Mouse (Mus musculus) hindbrain, embryonic 16.5 days (tissue): ENCODE results near the gene Primpol. TPM values are rescaled to one million over a fixed set of nuclear protein-coding genes. Genes with fewer than 3 reads are reported as not detected.

Experiments used
- ATAC-seq: fragments of 200-750 bp; cut with Nextera tagmentation; 2 replicates; pipeline ENCODE4 v1.8.0; 2017; ENCODE audit warnings: moderate TSS enrichment, moderate library complexity
- H3K27ac ChIP-seq: fragments of 300-500 bp; sonication (generic); 2 replicates; pipeline ENCODE4 v1.5.1; 2014; ENCODE audit warnings: low read depth, mild to moderate bottlenecking, control low read depth, low read length, moderate library complexity
- H3K27me3 ChIP-seq: fragments of 300-500 bp; sonication (generic); replicated peaks from 2 replicates; pipeline ENCODE4 v1.6.1; 2014; ENCODE audit warnings: low read length; ENCODE audit not compliant: control insufficient read depth, insufficient read depth
- H3K36me3 ChIP-seq: fragments of 300-500 bp; sonication (generic); 2 replicates; pipeline ENCODE4 v1.6.1; 2014; ENCODE audit warnings: mild to moderate bottlenecking, low read length, moderate library complexity, mixed read lengths; ENCODE audit not compliant: control insufficient read depth, insufficient read depth
- H3K4me1 ChIP-seq: fragments of 300-500 bp; sonication (generic); 2 replicates; pipeline ENCODE4 v1.6.1; 2014; ENCODE audit warnings: low read depth, low read length; ENCODE audit not compliant: control insufficient read depth, insufficient read depth
- H3K4me2 ChIP-seq: fragments of 300-500 bp; sonication (generic); 2 replicates; pipeline ENCODE4 v1.6.1; 2014; ENCODE audit warnings: mild to moderate bottlenecking, low read length, control low read depth, moderate library complexity
- H3K4me3 ChIP-seq: fragments of 300-500 bp; sonication (generic); 2 replicates; pipeline ENCODE4 v1.5.1; 2014; ENCODE audit warnings: mild to moderate bottlenecking, low read length, control low read depth, moderate library complexity
- H3K9ac ChIP-seq: fragments of 300-500 bp; sonication (generic); 2 replicates; pipeline ENCODE4 v1.6.1; 2014; ENCODE audit warnings: low read depth, mild to moderate bottlenecking, control low read depth, low read length, moderate library complexity
- H3K9me3 ChIP-seq: fragments of 300-500 bp; sonication (generic); 2 replicates; pipeline ENCODE4 v1.6.1; 2014; ENCODE audit warnings: mild to moderate bottlenecking, low read length, moderate library complexity; ENCODE audit not compliant: control insufficient read depth
- whole genome bisulfite sequencing: fragments of 180-500 bp; shearing (Covaris S2); extraction: QIAGEN DNeasy Blood & Tissue Kit; methylation state at CpG from one replicate; pipeline ENCODE4 v1.1.7; 2014; 5-methylcytosine and 5-hydroxymethylcytosine counted together
- polyA plus RNA-seq: library from polyadenylated mRNA; unstranded; fragments of >200 nt; fragmentation: Nextera tagmentation; extraction: Ambion mirVana; gene quantifications from 2 replicates; pipeline ENCODE4 v1.2.1, GENCODE M21; 2015

Primpol gene
- polyA plus RNA-seq, result 6.5 and 9.3 TPM in 2 replicates

GRCm38 (mm10) chr8:46616879-46617689 is at the start of gene Primpol, which contains the start of gene Casp3:
Primpol (minus strand) TSS chr8:46617212.
Casp3 (plus strand) TSS chr8:46617291.
- Histone ChIP-seq H3K36me3 (no peaks in the 10 kb centered on the region), H3K27ac (peak within 1 kb of the TSS; percentile 95), H3K4me3 (peak within 1 kb of the TSS; percentile 89), H3K4me1 (peaks cover 11% of the 10 kb centered on the region), H3K4me2 (peak within 1 kb of the TSS; percentile 89), H3K9me3 (no peaks in the 10 kb centered on the region), H3K27me3 (no peaks in the 10 kb centered on the region), H3K9ac (peak within 1 kb of the TSS; percentile 92)
- under 1% methylated on average over 48 of the region's 54 CpGs for WGBS
- peak; percentile 98 for ATAC-seq

DNA sequence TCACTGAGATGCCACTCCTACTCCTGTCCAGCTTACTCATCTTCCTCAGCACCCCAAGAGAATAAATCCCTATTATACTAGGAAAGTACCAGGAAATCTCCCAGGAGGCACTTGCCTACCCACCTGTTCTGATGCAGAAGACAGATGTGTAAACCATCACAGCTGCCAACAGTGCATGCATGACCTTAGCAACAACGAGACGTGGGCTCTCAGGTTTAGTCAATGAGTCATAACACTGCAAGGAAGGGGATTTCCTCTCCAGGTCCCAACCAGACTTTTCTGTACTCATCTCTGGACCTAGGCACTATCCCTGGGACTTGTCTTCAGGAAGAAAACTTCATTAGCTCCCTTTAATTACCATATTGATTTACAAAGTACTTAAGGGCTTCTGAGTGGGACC is 38.9 kb upstream of the Primpol start:
- no peak overlapping the region for H3K9ac ChIP-seq
- no peaks in the 10 kb centered on the region for H3K27me3 ChIP-seq
- ATAC-seq, result no peak
- no peak overlapping the region for H3K4me2 ChIP-seq
- H3K9me3 ChIP-seq, result no peaks in the 10 kb centered on the region
- H3K27ac ChIP-seq, result no peak overlapping the region
- 85% methylated on average over 2 of the region's 2 CpGs for WGBS
- H3K36me3 ChIP-seq, result no peaks in the 10 kb centered on the region
- H3K4me1 ChIP-seq, result no peaks in the 10 kb centered on the region
- H3K4me3 ChIP-seq, result no peak overlapping the region

GRCm38 (mm10) chr8:46651872-46652271 is 34.9 kb upstream of the Primpol start:
- ATAC-seq, result peak; percentile 54; the same call in 1 of the 2 replicates
- Histone ChIP-seq H3K27ac (no peak overlapping the region), H3K4me3 (no peak overlapping the region), H3K27me3 (no peaks in the 10 kb centered on the region), H3K9me3 (no peaks in the 10 kb centered on the region), H3K4me2 (no peak overlapping the region), H3K4me1 (no peaks in the 10 kb centered on the region), H3K36me3 (no peaks in the 10 kb centered on the region), H3K9ac (no peak overlapping the region)
- WGBS, result 79% methylated on average over 9 of the region's 9 CpGs

GRCm38 (mm10) chr8:46648421-46648820 is 31.4 kb upstream of the Primpol start:
- no peak overlapping the region for H3K4me3 ChIP-seq
- no peak overlapping the region for H3K9ac ChIP-seq
- ATAC-seq, result no peak
- H3K9me3 ChIP-seq, result no peaks in the 10 kb centered on the region
- H3K36me3 ChIP-seq, result no peaks in the 10 kb centered on the region
- H3K27me3 ChIP-seq, result no peaks in the 10 kb centered on the region
- no peak overlapping the region for H3K27ac ChIP-seq
- 90% methylated on average over 4 of the region's 4 CpGs for WGBS
- H3K4me2 ChIP-seq, result no peak overlapping the region
- no peaks in the 10 kb centered on the region for H3K4me1 ChIP-seq

DNA sequence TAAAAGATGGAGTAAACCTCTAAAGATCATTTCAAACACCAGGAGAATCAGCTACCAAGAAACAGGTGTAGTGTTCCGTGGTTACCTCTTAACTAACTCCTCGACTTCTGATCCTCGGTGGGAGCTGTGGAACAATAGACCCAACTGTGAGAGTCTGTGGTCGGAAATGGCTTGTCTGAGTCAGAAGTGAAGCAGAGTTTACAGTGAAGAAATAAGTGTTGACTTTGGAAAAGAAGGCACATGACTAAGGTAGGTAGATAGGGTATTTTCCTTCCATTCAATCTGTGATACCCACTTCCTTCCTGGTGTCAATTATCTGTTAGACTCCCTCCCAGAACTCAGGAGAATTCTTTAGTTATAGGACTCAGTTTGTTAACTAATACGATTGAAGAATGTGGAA is 24.3 kb upstream of the Primpol start:
- Histone ChIP-seq H3K4me2 (no peak overlapping the region), H3K27ac (no peak overlapping the region), H3K4me1 (no peaks in the 10 kb centered on the region), H3K9me3 (no peaks in the 10 kb centered on the region), H3K9ac (no peak overlapping the region), H3K36me3 (peaks cover 9% of the 10 kb centered on the region; the same call in 1 of the 2 replicates), H3K4me3 (no peak overlapping the region), H3K27me3 (no peaks in the 10 kb centered on the region)
- WGBS, result 90% methylated on average over 5 of the region's 5 CpGs
- no peak for ATAC-seq

DNA sequence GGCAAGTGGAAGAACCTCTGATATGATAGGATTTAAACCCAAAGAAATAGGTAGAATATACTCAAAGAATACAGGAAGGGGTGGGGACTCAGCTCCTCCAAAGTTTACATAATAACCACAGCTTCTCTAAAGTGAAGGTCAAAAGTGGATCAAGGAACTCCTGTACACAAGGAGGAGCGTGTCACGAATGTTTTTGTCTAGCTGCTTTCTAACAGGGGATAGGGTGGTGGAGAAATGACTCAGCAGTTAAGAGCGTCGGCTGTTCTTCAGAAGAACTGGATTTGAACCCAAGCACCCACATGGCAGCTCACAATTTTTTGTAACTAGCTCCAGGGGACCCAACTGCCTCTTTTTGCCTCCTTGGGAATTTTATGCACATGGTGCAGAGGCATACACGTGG is 22.8 kb upstream of the Primpol start:
- no peak overlapping the region for H3K9ac ChIP-seq
- 85% methylated on average over 5 of the region's 5 CpGs for WGBS
- H3K27ac ChIP-seq, result no peak overlapping the region
- H3K36me3 ChIP-seq, result peaks cover 23% of the 10 kb centered on the region
- H3K4me2 ChIP-seq, result no peak overlapping the region
- ATAC-seq, result no peak
- H3K4me3 ChIP-seq, result no peak overlapping the region
- no peaks in the 10 kb centered on the region for H3K27me3 ChIP-seq
- H3K4me1 ChIP-seq, result no peaks in the 10 kb centered on the region
- no peaks in the 10 kb centered on the region for H3K9me3 ChIP-seq

- no peak overlapping the region for H3K4me3 ChIP-seq
- peak overlapping the region; percentile 19; the same call in 1 of the 2 replicates for H3K4me2 ChIP-seq
- H3K36me3 ChIP-seq, result peaks cover 24% of the 10 kb centered on the region
- H3K9ac ChIP-seq, result no peak overlapping the region
- H3K27me3 ChIP-seq, result no peaks in the 10 kb centered on the region
- peak; percentile 93 for ATAC-seq
- H3K27ac ChIP-seq, result 0 out of 2 replicates have a peak overlapping the region, but pooled peaks have one; percentile 23
- WGBS, result 35% methylated on average over 6 of the region's 6 CpGs
- no peaks in the 10 kb centered on the region for H3K4me1 ChIP-seq
- H3K9me3 ChIP-seq, result no peaks in the 10 kb centered on the region
Observed at GRCm38 (mm10) chr8:46639010-46639571, 22.1 kb upstream of the Primpol start.

- Histone ChIP-seq H3K9ac (no peak overlapping the region), H3K36me3 (peaks cover 36% of the 10 kb centered on the region), H3K27me3 (no peaks in the 10 kb centered on the region), H3K4me1 (no peaks in the 10 kb centered on the region), H3K4me3 (no peak overlapping the region), H3K9me3 (no peaks in the 10 kb centered on the region), H3K4me2 (no peak overlapping the region), H3K27ac (no peak overlapping the region)
- WGBS, result 95% methylated on average over 4 of the region's 4 CpGs
- ATAC-seq, result no peak
Observed at GRCm38 (mm10) chr8:46630932-46631331, 13.9 kb upstream of the Primpol start.

- no peak for ATAC-seq
- Histone ChIP-seq H3K27me3 (no peaks in the 10 kb centered on the region), H3K9me3 (no peaks in the 10 kb centered on the region), H3K9ac (no peak overlapping the region), H3K4me2 (no peak overlapping the region), H3K4me1 (no peaks in the 10 kb centered on the region), H3K4me3 (no peak overlapping the region), H3K27ac (no peak overlapping the region), H3K36me3 (peaks cover 31% of the 10 kb centered on the region)
- 98% methylated on average over 3 of the region's 3 CpGs for WGBS
Observed at GRCm38 (mm10) chr8:46630422-46630821, 13.4 kb upstream of the Primpol start.
